Mouse (Mus musculus) lung, embryonic 16.5 days (tissue): ENCODE measurements around the gene Klhl13. TPM values are rescaled to one million over a fixed set of nuclear protein-coding genes. Genes with fewer than 3 reads are reported as not detected.

ENCODE experiments used
- ATAC-seq: fragments of 200-750 bp; cut with Nextera tagmentation; 2 replicates; pipeline ENCODE4 v1.8.0; 2017; ENCODE audit warnings: low read depth, mild to moderate bottlenecking, moderate library complexity
- H3K27ac ChIP-seq: fragments of 300-500 bp; sonication (generic); 2 replicates; pipeline ENCODE4 v1.5.1; 2014; ENCODE audit warnings: mild to moderate bottlenecking, control low read depth, low read length
- H3K27me3 ChIP-seq: fragments of 300-500 bp; sonication (generic); 2 replicates; pipeline ENCODE4 v1.6.1; 2014; ENCODE audit warnings: low read depth, low read length, mixed read lengths; ENCODE audit not compliant: control insufficient read depth, insufficient read depth
- H3K36me3 ChIP-seq: fragments of 300-500 bp; sonication (generic); 2 replicates; pipeline ENCODE4 v1.6.1; 2014; ENCODE audit warnings: low read length; ENCODE audit not compliant: control insufficient read depth, insufficient read depth
- H3K4me1 ChIP-seq: fragments of 300-500 bp; sonication (generic); replicated peaks from 2 replicates; pipeline ENCODE4 v1.6.1; 2014; ENCODE audit warnings: low read length, mixed read lengths; ENCODE audit not compliant: control insufficient read depth, insufficient read depth
- H3K4me2 ChIP-seq: fragments of 300-500 bp; sonication (generic); 2 replicates; pipeline ENCODE4 v1.6.1; 2014; ENCODE audit warnings: low read depth, low read length, control low read depth
- H3K4me3 ChIP-seq: fragments of 300-500 bp; sonication (generic); 2 replicates; pipeline ENCODE4 v1.5.1; 2014; ENCODE audit warnings: mild to moderate bottlenecking, low read length, control low read depth
- H3K9ac ChIP-seq: fragments of 300-500 bp; sonication (generic); 2 replicates; pipeline ENCODE4 v1.6.1; 2014; ENCODE audit warnings: low read length, control low read depth
- H3K9me3 ChIP-seq: fragments of 300-500 bp; sonication (generic); 2 replicates; pipeline ENCODE4 v1.6.1; 2016; ENCODE audit warnings: low read length; ENCODE audit not compliant: control insufficient read depth
- WGBS: fragments of 180-500 bp; shearing (Covaris S2); extraction: QIAGEN DNeasy Blood & Tissue Kit; methylation state at CpG from one replicate; pipeline ENCODE4 v1.1.7; 2014; 5-methylcytosine and 5-hydroxymethylcytosine counted together
- polyA plus RNA-seq: library from polyadenylated mRNA; unstranded; fragments of >200 nt; fragmentation: Nextera tagmentation; extraction: Ambion mirVana; gene quantifications from 2 replicates; pipeline ENCODE4 v1.2.1, GENCODE M21; 2015

The Klhl13 gene
- polyA plus RNA-seq, 1 experiment from 2014 or later = 62.7 TPM

DNA sequence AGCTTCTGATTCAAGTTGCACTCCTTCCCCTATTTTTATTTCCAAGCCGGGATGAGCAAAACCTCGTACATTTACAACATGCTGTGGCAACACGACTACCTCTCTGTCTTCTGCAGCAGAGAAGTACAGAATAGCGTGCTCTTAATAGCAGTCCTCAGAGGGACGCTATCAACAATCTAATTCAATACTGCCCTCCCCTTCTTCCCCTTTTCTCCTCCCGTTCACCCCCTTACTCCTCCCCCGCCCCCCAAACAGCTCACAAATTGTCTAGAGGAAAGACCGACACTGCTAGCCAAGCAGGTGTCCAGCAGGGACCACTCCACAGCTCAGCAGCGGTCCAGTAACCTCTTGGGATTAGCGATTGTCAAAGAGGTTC is 79.5 kb downstream of the Klhl13 start:
- H3K36me3 ChIP-seq = no peaks in the 10 kb centered on the region
- no peak overlapping the region for H3K9ac ChIP-seq
- no peak for ATAC-seq
- no peaks in the 10 kb centered on the region for H3K27me3 ChIP-seq
- 44% methylated on average over 10 of the region's 10 CpGs for WGBS
- no peaks in the 10 kb centered on the region for H3K4me1 ChIP-seq
- H3K4me3 ChIP-seq = no peak overlapping the region
- no peak overlapping the region for H3K27ac ChIP-seq
- no peaks in the 10 kb centered on the region for H3K9me3 ChIP-seq
- H3K4me2 ChIP-seq = no peak overlapping the region

GRCm38 (mm10) chrX:23284530-23285441 is 80.1 kb downstream of the Klhl13 start:
- Histone ChIP-seq H3K4me1 (no peaks in the 10 kb centered on the region), H3K4me3 (no peak overlapping the region), H3K36me3 (no peaks in the 10 kb centered on the region), H3K27me3 (no peaks in the 10 kb centered on the region), H3K27ac (no peak overlapping the region), H3K4me2 (no peak overlapping the region), H3K9me3 (no peaks in the 10 kb centered on the region), H3K9ac (no peak overlapping the region)
- WGBS = 65% methylated on average over 11 of the region's 11 CpGs
- no peak for ATAC-seq

- no peak for ATAC-seq
- Histone ChIP-seq H3K4me3 (no peak overlapping the region), H3K9ac (no peak overlapping the region), H3K4me2 (no peak overlapping the region), H3K27me3 (no peaks in the 10 kb centered on the region), H3K27ac (no peak overlapping the region), H3K36me3 (no peaks in the 10 kb centered on the region), H3K4me1 (no peaks in the 10 kb centered on the region), H3K9me3 (no peaks in the 10 kb centered on the region)
- 48% methylated on average over 1 of the region's 1 CpGs for WGBS
Measured at GRCm38 (mm10) chrX:23267601-23268000, 97.3 kb downstream of the Klhl13 start.

- no peaks in the 10 kb centered on the region for H3K9me3 ChIP-seq
- no peak for ATAC-seq
- no peaks in the 10 kb centered on the region for H3K27me3 ChIP-seq
- no peaks in the 10 kb centered on the region for H3K36me3 ChIP-seq
- no peak overlapping the region for H3K4me3 ChIP-seq
- H3K27ac ChIP-seq = no peak overlapping the region
- no peak overlapping the region for H3K4me2 ChIP-seq
- no peak overlapping the region for H3K9ac ChIP-seq
- no peaks in the 10 kb centered on the region for H3K4me1 ChIP-seq
Measured at GRCm38 (mm10) chrX:23248752-23249151, 116.1 kb downstream of the Klhl13 start.
